Mouse (Mus musculus) adrenal gland, postnatal 4 days (tissue): ENCODE measurements at regions not wholly inside any gene's neighbourhood (a gene's known extent, or its start where the extent isn't known, plus 50 kb on each side); places are given as distances from the start of the nearest gene placed in this dataset.

ENCODE experiments used
- DNase-seq, 2 experiments: peaks; one replicate each; pipeline ENCODE4 v3.0.0; 2021 to 2022; ENCODE audit warnings: low spot score in 2 of 2, mixed read lengths in 2 of 2

GRCm38 (mm10) chr10:96778220-96778619 is 161.4 kb downstream of the Btg1 start:
- DNase-seq: no peak

GRCm38 (mm10) chr10:96783966-96784365 is 167.2 kb downstream of the Btg1 start:
- no peak for DNase-seq

GRCm38 (mm10) chr10:96786903-96787571 is 170.2 kb downstream of the Btg1 start:
- no peak for DNase-seq

- no peak for DNase-seq
These were observed 170.8 kb downstream of the Btg1 start for GRCm38 (mm10) chr10:96787572-96787946.

- DNase-seq: no peak
These were observed 171.7 kb downstream of the Btg1 start for GRCm38 (mm10) chr10:96788352-96789016.

GRCm38 (mm10) chr10:96797116-96797515 is 180.3 kb downstream of the Btg1 start:
- DNase-seq: no peak

GRCm38 (mm10) chr10:96800801-96801200 is 184.0 kb downstream of the Btg1 start:
- DNase-seq: no peak

GRCm38 (mm10) chr10:96804030-96804784 is 187.4 kb downstream of the Btg1 start:
- no peak for DNase-seq

- DNase-seq: no peak
These were observed 189.8 kb downstream of the Btg1 start for GRCm38 (mm10) chr10:96806579-96806978.

GRCm38 (mm10) chr10:96821852-96822251 is 205.0 kb downstream of the Btg1 start:
- DNase-seq: no peak

- DNase-seq: no peak
These were observed 205.8 kb downstream of the Btg1 start for GRCm38 (mm10) chr10:96822344-96823335.

- DNase-seq: no peak
These were observed 209.5 kb downstream of the Btg1 start for GRCm38 (mm10) chr10:96826234-96826788.

GRCm38 (mm10) chr10:96827971-96828370 is 211.2 kb downstream of the Btg1 start:
- DNase-seq: no peak

- no peak for DNase-seq
These were observed 211.9 kb downstream of the Btg1 start for GRCm38 (mm10) chr10:96828581-96829246.

GRCm38 (mm10) chr10:96831071-96831470 is 214.3 kb downstream of the Btg1 start:
- DNase-seq: no peak

- no peak for DNase-seq
These were observed 220.4 kb downstream of the Btg1 start for GRCm38 (mm10) chr10:96837230-96837629.

- DNase-seq: no peak
These were observed 224.3 kb downstream of the Btg1 start for GRCm38 (mm10) chr10:96841128-96841527.

- DNase-seq: no peak
These were observed 225.2 kb downstream of the Btg1 start for GRCm38 (mm10) chr10:96841956-96842355.

- DNase-seq: no peak
These were observed 229.1 kb downstream of the Btg1 start for GRCm38 (mm10) chr10:96845906-96846305.

- DNase-seq: no peak
These were observed 230.2 kb downstream of the Btg1 start for GRCm38 (mm10) chr10:96847028-96847427.
